Mouse (Mus musculus): ENCODE data around the gene Stard9.
A peak's percentile ranks its signal among the peaks of the same experiment; 100 is the strongest.

Gene Stard9

DNA sequence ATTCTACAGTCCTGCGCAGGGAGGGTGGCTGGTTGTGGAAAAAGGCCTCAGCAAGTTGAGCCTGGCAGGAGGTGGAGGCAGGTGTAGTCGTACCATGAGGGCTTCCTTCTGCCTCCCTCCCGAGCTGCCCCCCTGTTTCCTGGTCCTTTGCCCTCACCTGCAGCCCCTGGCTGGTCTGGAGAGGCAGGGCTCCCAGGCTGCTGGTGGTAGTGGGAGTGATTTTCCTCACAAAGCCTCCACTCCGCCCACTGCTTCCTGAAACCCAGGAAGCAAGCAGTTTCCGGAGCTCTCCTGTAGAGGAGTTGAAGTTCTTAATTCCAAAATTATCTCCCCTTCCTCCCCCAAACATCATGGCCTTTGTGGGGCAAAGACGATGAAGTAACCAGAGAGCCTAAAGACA is 95.3 kb downstream of the Stard9 start:
- no peak for DNase-seq (ENCODE audit: low read depth, low spot score)

DNA sequence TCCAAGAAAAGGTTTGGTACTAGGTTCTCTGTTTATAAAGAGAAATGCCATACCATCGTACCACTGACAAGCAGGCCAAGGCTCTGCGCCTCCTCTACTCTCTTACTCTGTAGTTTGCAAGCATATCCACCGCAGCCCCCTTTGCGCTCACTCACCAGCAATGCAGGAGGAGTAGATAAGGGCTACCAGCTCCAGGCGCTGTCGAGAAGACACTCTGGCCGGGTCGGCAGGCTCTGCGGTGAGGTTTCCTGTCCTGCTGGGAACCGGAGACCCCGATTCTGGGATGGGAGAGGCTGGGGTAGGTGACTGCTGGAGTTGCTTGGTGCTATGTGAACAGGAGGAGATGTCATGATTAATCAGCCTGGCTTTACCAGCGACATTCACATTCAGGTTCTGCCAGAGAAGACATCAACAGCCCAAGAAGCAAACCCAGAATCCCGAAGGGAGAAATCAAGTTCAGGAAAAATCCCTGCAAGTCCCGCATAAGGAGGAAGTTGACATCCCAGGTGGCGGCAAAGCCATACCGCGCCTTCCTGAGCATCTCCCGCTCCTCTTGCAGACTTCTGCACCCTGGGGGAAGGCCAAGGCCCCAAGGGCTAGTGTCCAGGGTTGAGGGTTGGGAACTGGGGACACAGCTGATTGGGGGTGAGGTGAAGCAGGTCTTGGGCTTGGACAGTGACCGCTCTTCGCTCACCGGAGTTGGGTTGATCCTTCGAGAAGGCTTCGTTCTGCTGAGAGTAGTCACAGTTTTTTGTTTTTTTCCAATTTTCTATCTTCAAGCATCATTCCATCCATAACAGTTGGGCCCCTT is 101.1 kb downstream of the Stard9 start:
- no peak for DNase-seq (ENCODE audit: low read depth, low spot score)

DNA sequence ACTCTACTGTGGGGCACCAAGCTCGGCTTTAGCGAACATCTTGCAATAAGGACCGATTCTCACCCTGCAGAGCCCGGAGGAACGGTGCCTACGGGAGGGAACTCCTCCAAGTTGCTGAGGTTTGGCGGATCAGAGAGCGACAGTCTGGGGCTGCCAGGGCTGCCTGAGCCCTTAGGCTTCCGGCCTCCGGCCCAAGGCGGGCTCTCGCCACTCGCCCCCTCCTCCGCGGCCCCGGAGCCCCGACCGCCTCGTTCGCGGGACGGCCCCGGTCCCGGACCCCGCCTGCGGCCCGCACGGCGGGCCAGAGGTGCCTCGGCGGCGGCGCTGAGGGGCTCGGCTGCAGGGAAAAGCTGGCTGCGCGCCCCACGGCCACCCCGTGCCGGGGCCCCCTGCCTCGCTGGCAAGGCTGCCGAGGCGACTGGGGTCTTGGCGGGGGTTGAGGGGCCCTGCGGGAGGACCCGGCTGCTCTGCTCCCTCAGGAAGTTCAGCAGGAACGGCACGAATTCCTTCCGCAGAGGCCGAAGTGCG is 101.8 kb downstream of the Stard9 start:
- peak; percentile 13 for DNase-seq (ENCODE audit: low read depth, low spot score)

DNA sequence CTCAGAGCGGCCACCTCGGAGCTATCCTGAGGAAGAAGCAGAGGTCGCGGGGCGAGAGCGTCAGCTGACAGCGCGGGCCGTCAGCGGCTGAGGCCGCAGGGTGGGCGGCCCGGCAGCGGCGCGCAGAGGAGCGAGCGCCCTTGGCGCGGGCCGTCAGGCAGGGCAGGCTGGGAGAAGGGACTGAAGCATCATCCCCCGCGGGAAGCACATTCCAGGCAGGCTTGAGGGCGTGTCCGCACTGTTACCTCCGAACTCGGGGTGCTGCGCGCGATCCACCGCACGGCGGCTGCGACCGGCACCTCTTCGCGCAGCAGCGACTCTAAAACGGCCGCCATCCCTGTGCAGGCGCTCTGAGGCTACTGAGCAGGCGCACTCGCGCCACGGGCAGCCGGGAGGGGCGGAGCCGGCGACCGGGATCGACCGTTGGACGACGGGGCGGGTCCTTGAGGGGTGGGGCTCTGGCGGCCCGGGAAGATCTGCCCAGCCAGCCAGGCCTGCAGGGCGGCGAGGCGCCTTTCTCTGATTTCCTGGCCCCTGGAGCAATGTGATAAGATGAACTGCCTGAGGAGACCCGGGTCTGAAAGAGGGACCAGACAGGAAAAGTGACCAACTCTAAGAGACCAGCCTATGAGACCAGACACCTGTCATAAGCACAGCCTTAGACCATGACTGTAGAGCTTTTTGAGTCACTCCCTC is 102.4 kb downstream of the Stard9 start:
- peak; percentile 89 for DNase-seq (ENCODE audit: low read depth, low spot score)

DNA sequence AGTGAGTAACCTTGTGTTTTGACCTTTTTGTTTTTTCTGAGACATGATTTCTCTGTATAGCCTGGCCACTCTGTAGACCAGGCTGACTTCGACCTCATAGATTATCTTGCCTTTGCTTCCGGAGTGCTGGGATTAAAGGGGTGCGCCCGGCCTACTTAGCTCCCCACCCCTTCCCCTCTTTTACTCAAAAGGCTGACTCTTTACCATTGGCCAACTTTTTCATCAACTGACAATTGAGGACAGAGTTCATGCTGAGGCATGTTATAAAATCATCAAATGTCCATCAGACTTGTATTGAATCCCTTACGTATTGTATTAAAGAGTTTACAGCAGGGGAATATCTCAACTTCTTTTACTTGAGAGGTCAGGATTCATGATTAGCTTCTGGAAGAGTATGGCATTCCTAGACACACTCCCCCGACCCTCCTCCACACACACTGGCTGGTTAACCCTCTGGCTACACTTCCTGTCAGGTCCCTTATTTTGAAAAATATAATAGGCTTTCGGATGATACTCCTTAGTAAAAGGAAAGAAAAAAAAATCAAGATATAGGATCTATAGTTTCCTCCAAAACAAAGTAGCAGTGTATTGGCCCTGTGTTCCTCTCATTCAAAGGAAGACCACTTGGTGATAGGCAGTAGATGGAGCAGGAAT is 103.1 kb downstream of the Stard9 start:
- DNase-seq (ENCODE audit: low read depth, low spot score): no peak

DNA sequence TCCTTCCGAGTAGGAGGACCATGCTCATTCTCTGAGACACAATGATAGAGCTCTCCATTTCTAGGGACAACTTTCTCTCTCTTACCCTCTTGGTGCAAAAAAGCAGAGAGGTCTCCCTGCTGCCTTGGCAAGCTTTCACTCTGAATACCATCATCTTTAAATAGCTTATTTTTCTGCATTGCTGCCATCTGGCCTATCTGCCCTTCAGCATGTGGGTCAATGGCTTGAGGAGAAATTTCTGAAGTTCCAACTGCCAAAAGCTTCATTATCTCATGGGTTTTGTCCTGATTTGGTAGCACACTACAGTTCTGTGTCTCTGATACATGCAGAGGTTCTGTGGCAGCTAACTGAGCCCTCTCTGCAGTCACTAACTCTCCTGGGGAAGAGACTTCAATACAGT is 116.6 kb downstream of the Stard9 start:
- no peak for DNase-seq (ENCODE audit: low read depth, low spot score)

DNA sequence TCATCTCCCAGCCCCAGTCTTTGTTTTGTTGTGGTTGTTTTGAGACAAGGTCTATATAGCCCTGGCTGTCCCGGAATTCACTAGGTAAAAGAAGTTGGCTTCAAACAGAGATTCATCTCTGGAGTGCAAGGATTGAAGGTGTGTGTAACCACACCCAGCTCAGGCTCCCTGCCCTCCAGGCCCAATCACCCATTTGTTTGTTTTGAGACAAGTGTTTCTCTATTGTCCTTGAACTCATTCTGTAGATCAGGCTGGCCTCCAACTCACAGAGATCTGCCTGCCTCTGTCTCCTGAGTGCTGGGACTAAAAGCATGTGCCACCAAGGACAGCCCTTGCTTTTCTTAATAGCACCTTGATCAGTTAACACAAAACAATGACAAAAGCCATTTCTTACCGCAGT is 119.1 kb downstream of the Stard9 start:
- DNase-seq (ENCODE audit: low read depth, low spot score): no peak

DNA sequence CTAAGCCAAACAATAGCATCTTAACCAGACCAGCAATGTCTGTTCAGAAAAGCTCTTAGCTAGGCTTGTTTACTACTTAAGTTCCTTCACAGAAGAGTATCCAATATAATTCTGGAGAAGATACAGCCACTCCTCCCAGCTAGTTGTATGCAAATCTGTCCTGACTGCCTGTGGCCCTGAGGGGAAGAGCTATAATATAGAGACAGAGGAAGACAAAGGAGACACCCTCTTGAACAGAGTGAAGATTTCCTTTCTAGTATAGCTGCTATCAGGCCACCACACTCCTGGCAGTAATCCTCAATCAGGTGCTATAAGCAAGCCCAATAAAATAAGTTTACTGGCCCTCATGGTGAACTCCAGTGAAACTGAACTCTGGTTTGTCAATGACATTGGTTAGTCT is 133.0 kb downstream of the Stard9 start:
- no peak for DNase-seq (ENCODE audit: low read depth, low spot score)

DNA sequence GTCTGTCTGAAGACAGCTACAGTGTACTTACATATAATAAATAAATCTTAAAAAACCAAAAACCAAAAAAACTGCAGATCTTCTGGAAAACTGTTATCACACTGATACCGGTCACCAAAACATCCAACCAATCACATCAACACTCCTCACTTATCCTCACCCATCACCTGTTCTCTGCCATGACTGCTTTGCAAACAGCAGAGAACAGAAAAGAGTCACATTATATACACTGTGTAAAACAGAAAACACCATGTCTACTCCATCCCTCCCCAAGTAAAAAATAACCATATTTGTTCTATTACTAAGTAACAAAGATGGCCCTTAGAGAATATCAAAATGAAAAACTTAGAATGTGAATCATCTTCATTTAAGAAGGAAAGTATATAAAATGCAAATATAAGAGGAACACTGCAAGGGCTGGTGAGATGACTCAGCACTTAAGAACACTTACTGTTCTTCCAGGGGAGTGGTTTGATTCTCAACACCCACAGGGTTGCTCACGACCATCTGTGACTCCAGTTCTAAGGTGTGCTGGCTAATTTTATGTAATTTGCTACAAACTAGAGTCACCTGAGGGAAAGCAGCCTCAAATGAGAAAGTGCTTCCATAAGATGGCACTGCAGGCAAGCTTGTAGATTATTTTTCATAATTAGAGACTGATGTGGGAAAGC is 141.5 kb downstream of the Stard9 start:
- no peak for DNase-seq (ENCODE audit: low read depth, low spot score)

Measured in skeletal muscle tissue, adult 2 months (tissue).